Mouse (Mus musculus): Measurements from ENCODE around the gene Sytl2. TPM values are rescaled to one million over a fixed set of nuclear protein-coding genes. Genes with fewer than 3 reads are reported as not detected.

Gene Sytl2
- 10 to 100 TPM; 76.9 to 77.1 TPM for total RNA-seq (2021)
- long read RNA-seq, experiment 1, transcript Sytl2-219 (10 exons, 2,266 nt): major isoform, 42 of 73 reads
- long read RNA-seq, experiment 1, partial matches to known transcripts: 14 of 73 reads
- long read RNA-seq, experiment 1, other reads (novel, unspliced or antisense): 13 of 73 reads
- long read RNA-seq, experiment 2, transcript Sytl2-219 (10 exons, 2,266 nt): major isoform, 28 of 46 reads
- long read RNA-seq, experiment 2, partial matches to known transcripts: 14 of 46 reads
- long read RNA-seq, experiment 2, other reads (novel, unspliced or antisense): 2 of 46 reads

DNA sequence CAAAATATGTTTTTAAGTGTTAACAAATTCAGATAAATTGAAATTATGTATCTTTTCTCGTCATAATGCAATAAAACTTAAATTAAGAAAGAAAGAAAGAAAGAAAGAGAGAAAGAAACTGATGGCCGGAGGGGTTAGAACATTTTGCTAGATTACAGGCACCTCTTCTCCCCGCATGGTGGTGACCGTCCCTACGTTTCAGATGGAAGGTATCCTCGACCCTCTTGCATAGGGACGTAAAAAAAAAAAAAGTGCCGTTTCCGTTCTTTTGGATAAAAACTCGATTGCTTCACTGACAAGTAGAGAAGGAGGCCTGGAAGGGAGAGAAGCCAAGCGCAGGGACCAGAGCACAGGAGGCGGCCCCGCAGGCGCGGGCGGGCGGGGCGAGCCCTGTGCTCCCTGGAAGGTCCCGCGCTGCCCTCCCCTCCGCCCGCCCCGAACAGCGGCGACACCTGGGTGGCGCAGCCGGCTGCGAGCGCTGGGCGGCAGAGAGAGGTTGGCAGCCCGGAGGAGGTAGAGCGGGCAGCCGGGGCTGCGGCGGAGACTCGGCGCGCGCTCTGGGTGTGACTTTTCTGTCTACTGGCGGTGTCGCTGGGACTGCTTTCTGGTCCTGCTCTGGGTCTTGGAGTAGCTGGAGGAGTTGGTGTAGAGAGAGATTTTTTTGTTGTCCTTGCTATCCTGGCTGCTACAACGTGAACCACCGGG lies at the start of gene Sytl2:
Sytl2 (plus strand) TSS at position 311 of the 705 bp plus-strand sequence.
- DNase-seq (ENCODE audit: low spot score in 2 of 2): peak in 1 of 2 experiments; percentile 7
- intact Hi-C loops (cut with DNase I): loop anchor here (5.0 kb wide), 1 partner anchor 85 kb away; no protein-coding TSS in a partner anchor

DNA sequence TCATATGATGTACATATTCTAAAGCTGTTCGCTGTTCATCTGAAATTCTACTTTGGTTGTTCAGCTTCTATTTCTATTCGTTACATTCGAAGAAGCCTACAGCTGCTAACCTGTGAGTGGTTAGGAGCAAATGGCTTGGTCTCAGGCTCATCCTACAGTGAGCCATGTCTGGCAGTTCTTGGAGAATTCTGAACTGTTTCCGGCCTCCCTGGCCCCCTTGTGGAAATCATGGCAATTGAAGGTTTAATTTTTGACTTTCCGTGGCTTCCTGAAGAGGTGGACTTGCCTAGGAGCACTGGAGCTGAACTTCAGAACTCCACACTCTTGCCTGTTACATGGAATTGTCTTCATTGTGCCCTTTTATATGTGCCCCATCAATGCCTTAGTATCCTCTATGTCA lies 49.1 kb upstream of the Sytl2 start:
- DNase-seq (ENCODE audit: low spot score in 2 of 2): no peak
- intact Hi-C loops (cut with DNase I): loop anchor here (5.0 kb wide), 1 partner anchor 246 kb away; no protein-coding TSS in a partner anchor

- DNase-seq (ENCODE audit: low spot score in 2 of 2): no peak
- intact Hi-C loops (cut with DNase I): no loop called here
Measured at GRCm38 (mm10) chr7:90258701-90259100, 43.4 kb upstream of the Sytl2 start.

DNA sequence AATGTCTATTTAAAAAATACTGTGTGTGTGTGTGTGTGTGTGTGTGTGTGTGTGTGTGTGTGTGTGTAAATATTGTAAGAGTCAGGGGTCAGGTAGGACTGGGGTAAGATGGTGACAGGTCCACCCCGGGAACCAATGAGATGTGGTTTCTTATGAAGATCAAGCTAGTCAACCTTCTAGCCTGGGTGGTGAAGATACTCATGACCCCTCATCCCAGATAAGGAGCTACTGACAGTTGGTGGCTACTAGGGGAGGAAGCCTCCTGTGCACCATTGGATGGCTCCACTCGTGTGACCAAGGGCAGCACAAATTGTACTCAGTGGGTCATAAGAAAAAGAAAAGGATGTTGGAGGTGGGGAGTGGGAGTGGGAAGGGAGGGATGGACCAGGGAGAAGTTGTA lies 42.2 kb upstream of the Sytl2 start:
- intact Hi-C loops (cut with DNase I): loop anchor here (10.0 kb wide), 1 partner anchor 785 kb away; no protein-coding TSS in a partner anchor
- no peak for DNase-seq (ENCODE audit: low spot score in 2 of 2)

GRCm38 (mm10) chr7:90261902-90262599 lies 40.0 kb upstream of the Sytl2 start:
- intact Hi-C loops (cut with DNase I): loop anchor here (10.0 kb wide), 1 partner anchor 787 kb away; no protein-coding TSS in a partner anchor
- no peak for DNase-seq (ENCODE audit: low spot score in 2 of 2)

DNA sequence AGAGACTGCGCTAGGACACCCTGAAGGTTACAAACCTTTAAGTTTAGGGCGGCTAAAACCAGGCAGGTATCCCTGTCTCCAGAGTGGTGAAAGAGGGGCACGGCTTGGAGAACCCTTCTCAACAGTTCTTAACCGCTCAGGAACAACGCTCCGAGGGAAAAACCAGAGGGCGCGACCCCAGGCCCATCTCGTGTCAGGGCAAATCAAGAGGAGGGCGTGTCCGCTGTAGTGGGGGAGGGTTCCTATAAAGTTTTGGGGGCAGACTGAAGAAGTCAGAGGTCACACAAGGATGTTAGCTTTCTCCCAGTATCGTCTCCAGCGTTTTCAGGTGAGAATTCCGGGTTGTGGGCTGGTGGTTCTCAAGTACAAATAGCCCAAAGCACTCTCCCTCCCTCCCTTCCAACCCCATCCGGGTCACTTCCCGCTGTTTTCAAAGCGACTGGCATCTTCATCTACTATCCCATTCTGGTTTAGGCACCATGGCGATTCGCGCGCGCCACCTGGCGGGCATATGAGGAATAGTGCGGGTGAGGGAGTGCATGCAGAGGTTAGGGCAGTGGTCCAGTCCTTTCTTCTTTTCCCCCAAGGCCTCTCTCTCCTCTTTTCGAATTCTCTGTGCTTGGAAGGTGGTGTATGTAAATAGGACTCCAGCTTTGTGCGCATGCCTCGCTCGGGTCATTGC lies 36.6 kb upstream of the Sytl2 start, which contains the start of gene Ccdc83:
Ccdc83 (minus strand) TSS at position 489 of the 682 bp plus-strand sequence.
- intact Hi-C loops (cut with DNase I): loop anchor here (1.0 to 10.0 kb wide), 3 partner anchors 248 to 791 kb away; no protein-coding TSS in a partner anchor
- DNase-seq (ENCODE audit: low spot score in 2 of 2): peak; percentile 79 to 85

DNA sequence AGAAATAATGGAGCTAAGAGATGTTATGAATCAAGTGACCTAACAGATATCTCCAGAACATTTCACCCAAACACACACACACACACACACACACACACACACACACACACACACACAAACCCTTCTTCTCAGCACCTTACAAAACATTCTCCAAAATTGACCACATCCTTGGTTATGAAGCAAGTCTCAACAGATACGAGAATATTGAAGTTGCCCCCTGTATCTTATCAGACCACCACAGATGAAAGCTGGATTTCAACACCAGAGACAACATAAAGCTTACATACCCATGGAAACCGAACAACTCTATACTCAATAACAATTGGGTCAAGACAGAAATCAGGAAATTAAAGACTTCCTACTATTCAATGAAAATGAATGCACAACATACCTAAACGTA lies 31.9 kb upstream of the Sytl2 start:
- intact Hi-C loops (cut with DNase I): no loop called here
- DNase-seq (ENCODE audit: low spot score in 2 of 2): no peak

GRCm38 (mm10) chr7:90274561-90275100 lies 27.4 kb upstream of the Sytl2 start:
- intact Hi-C loops (cut with DNase I): loop anchor here (5.0 kb wide), 1 partner anchor 233 kb away; no protein-coding TSS in a partner anchor
- DNase-seq (ENCODE audit: low spot score in 2 of 2): no peak

DNA sequence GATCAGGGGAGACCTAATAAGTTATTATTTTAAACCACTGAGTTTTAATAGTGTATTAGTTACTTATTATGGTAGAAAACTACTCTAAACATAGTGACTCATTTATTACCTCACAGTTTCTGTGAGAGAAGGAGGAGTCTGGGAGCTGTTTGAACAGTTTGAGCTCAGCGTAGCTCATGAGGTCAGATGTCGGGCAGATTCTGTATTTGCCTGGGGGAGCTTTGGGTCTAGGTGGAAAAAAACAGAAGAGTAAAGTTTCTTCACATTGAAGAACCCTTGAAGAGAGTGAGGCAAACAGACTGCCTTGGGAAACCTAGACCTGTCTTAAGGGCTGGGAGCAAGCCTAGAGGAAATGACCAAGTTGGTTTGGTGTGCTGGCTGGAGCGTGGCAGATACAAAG lies 24.8 kb upstream of the Sytl2 start:
- intact Hi-C loops (cut with DNase I): loop anchor here (5.0 kb wide), 1 partner anchor 230 kb away; no protein-coding TSS in a partner anchor
- DNase-seq (ENCODE audit: low spot score in 2 of 2): no peak

- intact Hi-C loops (cut with DNase I): loop anchor here (5.0 kb wide), 1 partner anchor 230 kb away; no protein-coding TSS in a partner anchor
Measured at GRCm38 (mm10) chr7:90277769-90278168, 24.3 kb upstream of the Sytl2 start.

GRCm38 (mm10) chr7:90279136-90279535 lies 22.9 kb upstream of the Sytl2 start:
- DNase-seq (ENCODE audit: low spot score in 2 of 2): no peak
- intact Hi-C loops (cut with DNase I): loop anchor here (5.0 kb wide), 1 partner anchor 228 kb away; no protein-coding TSS in a partner anchor

More at GRCm38 (mm10) chr7:90277769-90278168, 24.3 kb upstream of the Sytl2 start:
- no peak for DNase-seq (ENCODE audit: low spot score in 2 of 2)

GRCm38 (mm10) chr7:90280274-90280875 lies 21.7 kb upstream of the Sytl2 start:
- intact Hi-C loops (cut with DNase I): no loop called here
- peak in 1 of 2 experiments; percentile 15 for DNase-seq (ENCODE audit: low spot score in 2 of 2)

- no peak for DNase-seq (ENCODE audit: low spot score in 2 of 2)
- intact Hi-C loops (cut with DNase I): no loop called here
Measured at GRCm38 (mm10) chr7:90280878-90281277, 21.2 kb upstream of the Sytl2 start.

- no peak for DNase-seq (ENCODE audit: low spot score in 2 of 2)
- intact Hi-C loops (cut with DNase I): no loop called here
Measured at GRCm38 (mm10) chr7:90281759-90282546, 20.1 kb upstream of the Sytl2 start.

DNA sequence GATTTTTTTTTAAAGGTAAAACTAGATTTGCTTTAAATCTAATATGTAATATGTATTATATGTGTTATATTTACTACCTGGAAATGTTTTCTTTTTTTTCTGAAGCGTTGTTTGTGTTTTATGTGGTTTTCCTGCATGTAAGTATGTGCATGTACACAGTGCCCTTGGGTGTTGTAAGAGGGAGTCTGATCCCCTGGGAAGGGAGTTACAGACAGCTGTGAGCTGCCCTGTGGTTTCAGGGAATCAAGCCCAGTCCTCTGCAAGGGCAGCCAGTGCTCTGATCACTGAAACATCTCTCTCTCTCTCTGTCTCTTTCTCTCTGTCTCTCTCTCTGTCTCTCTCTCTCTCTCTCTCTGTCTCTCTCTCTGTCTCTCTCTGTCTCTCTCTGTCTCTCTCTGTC lies 19.3 kb upstream of the Sytl2 start:
- intact Hi-C loops (cut with DNase I): no loop called here
- DNase-seq (ENCODE audit: low spot score in 2 of 2): no peak

DNA sequence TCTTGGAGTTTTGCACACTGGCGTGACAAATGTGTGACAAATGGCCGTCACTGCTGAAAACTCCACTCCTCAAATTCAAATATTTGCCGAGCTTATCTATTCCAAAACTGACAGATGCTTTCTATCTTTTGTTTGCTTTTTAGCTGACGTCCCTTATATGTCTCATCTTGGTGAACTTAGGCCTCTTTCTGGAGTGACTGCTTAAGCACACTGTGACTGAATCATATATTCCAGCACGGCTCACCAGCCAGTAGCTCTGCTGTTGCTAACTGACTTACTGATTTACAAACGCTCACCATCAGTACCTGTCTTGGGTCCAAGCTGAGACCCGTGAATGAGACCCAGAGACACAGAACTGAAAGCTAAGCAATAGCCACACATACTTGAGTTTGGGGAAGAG lies 17.3 kb upstream of the Sytl2 start:
- DNase-seq (ENCODE audit: low spot score in 2 of 2): no peak
- intact Hi-C loops (cut with DNase I): no loop called here

GRCm38 (mm10) chr7:90291885-90292284 lies 10.2 kb upstream of the Sytl2 start:
- DNase-seq (ENCODE audit: low spot score in 2 of 2): no peak

More at GRCm38 (mm10) chr7:90291885-90292284, 10.2 kb upstream of the Sytl2 start:
- intact Hi-C loops (cut with DNase I): no loop called here
